Mouse (Mus musculus) myocyte (in vitro differentiated cells): ENCODE measurements around the gene Acer1.

ENCODE experiments used
- E2F4 ChIP-seq: IDR thresholded peaks from one replicate; pipeline ENCODE4 v1.6.1; 2011; ENCODE audit warnings: mild to moderate bottlenecking, control low read depth, moderate library complexity; ENCODE audit not compliant: insufficient read depth
- MAX ChIP-seq: IDR thresholded peaks from one replicate; pipeline ENCODE4 v1.6.1; 2011; ENCODE audit warnings: low read depth, mild to moderate bottlenecking, control low read depth
- MYOD1 ChIP-seq, 3 experiments: IDR thresholded peaks; one replicate each; pipeline ENCODE4 v1.6.1; 2011; ENCODE audit warnings: control low read depth in 2 of 3, low read depth in 2 of 3, mild to moderate bottlenecking in 2 of 3, moderate library complexity in 1 of 3; ENCODE audit not compliant: insufficient read length in 2 of 3, control insufficient read depth in 1 of 3
- POLR2A ChIP-seq: IDR thresholded peaks from one replicate; pipeline ENCODE4 v1.6.1; 2011; ENCODE audit warnings: low read depth, mild to moderate bottlenecking, control low read depth, moderate library complexity; ENCODE audit not compliant: insufficient read length
- REST ChIP-seq: IDR thresholded peaks from one replicate; pipeline ENCODE4 v1.6.1; 2011; ENCODE audit warnings: mild to moderate bottlenecking, control low read depth, moderate library complexity; ENCODE audit not compliant: insufficient read depth, insufficient read length
- TCF12 ChIP-seq: IDR thresholded peaks from one replicate; pipeline ENCODE4 v1.6.1; 2011; ENCODE audit warnings: mild to moderate bottlenecking, control low read depth; ENCODE audit not compliant: poor library complexity, insufficient read depth, severe bottlenecking
- TCF3 ChIP-seq: IDR thresholded peaks from one replicate; pipeline ENCODE4 v1.6.1; 2011; ENCODE audit warnings: low read depth, control low read depth; ENCODE audit not compliant: insufficient read length
- USF1 ChIP-seq: IDR thresholded peaks from one replicate; pipeline ENCODE4 v1.6.1; 2011; ENCODE audit warnings: low read depth, mild to moderate bottlenecking, control low read depth, moderate library complexity

DNA sequence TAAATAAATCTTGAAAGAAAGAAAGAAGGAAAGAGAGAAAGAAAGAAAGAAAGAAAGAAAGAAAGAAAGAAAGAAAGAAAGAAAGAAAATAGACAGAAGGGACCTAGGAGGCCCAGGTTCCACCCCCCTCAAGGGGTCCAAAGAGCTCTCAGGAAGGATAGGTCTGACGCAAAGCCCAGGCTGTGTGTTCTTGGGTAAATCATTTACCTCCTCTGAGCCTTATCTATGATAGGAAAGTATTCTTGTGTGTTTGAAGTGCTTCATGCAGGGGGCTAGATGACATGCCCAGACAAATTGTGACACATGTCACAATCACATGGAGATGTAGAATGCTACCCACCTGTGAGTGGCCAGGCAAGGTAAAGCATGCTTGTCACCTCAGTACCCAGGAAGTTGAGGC lies 29.3 kb downstream of the Acer1 start:
- no peak for TF ChIP-seq E2F4
- no peak for TF ChIP-seq REST
- TF ChIP-seq POLR2A: no peak
- no peak for TF ChIP-seq MYOD1 (IDR thresholded peaks at IDR 0.05; ENCODE audit: control insufficient read depth in 1 of 3, insufficient read length in 2 of 3, low read depth in 2 of 3)
- no peak for TF ChIP-seq USF1
- TF ChIP-seq MAX: no peak
- no peak for TF ChIP-seq TCF12
- TF ChIP-seq TCF3: no peak
